Mouse (Mus musculus): Measurements from ENCODE around the gene Ptpre.

DNA sequence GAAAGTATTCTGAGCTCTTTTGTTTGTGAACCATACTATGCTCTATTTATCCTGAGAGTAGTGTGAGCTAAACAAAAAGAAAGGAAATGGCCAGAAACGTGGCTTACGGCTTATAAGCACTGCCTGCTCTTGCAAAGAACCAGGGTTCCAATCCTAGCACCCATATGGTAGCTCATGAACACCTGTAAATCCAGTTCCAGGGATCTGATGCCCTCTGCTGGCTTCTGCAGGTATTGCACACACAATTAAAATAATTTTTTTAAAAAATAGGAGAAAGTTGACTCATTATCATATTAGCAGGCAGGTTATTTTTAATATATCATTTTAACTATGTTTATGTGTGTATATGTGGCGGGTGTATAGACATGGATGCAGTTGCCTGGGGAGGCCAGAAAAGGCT lies 87.6 kb downstream of the Ptpre start:
- TF ChIP-seq EP300 (IDR thresholded peaks at IDR 0.05; ENCODE audit: low read depth) (no peak), CTCF (IDR thresholded peaks at IDR 0.05; ENCODE audit: low read depth) (peak; percentile 72)

Data from liver, embryonic 14.5 days (tissue).